Mouse (Mus musculus): ENCODE data around the gene Mrap. TPM values are rescaled to one million over a fixed set of nuclear protein-coding genes. Genes with fewer than 3 reads are reported as not detected.

Mrap gene
- polyA plus RNA-seq, 1 experiment from 2014 or later: 0.17 TPM

DNA sequence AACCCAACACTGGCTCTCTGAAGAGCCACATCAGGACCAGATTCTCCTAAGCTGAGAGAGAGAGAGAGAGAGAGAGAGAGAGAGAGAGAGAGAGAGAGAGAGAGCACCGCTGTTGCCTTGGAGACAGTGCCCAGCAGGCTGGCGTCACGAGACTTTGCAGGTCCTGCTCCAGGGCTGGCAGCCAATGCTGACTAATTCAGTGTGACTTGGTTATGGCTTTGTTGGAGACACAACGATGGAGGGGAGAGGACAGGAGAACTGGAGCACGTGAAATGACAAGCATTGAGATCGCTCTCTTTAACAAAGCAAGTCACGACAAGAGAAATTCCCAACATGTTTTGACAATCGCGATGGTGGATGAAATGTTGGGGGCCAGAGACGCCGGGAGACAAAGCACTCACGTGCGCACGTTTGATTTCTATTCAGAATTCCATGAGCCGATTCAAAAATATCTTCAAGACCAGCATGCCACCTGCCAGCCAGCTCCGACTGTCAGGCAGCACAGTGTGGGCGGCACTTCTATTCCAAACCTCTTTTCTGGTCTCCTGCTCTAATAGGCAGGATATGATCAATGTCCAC lies 28.2 kb upstream of the Mrap start:
- 0 out of 2 replicates have a peak, but pooled peaks cover 2% of the 10 kb centered on the region for H3K27me3 ChIP-seq
- peak; percentile 53; the same call in 1 of the 2 replicates for ATAC-seq (ENCODE audit: insufficient number of reproducible peaks, insufficient read depth, low FRiP score, low TSS enrichment)
- WGBS: 42% methylated on average over 17 of the region's 17 CpGs
- H3K4me2 ChIP-seq (replicated peaks): peak overlapping the region; percentile 8
- H3K9ac ChIP-seq: no peak overlapping the region
- H3K9me3 ChIP-seq: no peaks in the 10 kb centered on the region
- peaks cover 22% of the 10 kb centered on the region; the same call in 1 of the 2 replicates for H3K4me1 ChIP-seq
- 0 out of 2 replicates have a peak overlapping the region, but pooled peaks have one; percentile 26 for H3K27ac ChIP-seq
- no peaks in the 10 kb centered on the region for H3K36me3 ChIP-seq
- no peak overlapping the region for H3K4me3 ChIP-seq

- Histone ChIP-seq H3K4me2 (replicated peaks) (peak overlapping the region; percentile 8), H3K9me3 (no peaks in the 10 kb centered on the region), H3K27me3 (0 out of 2 replicates have a peak, but pooled peaks cover 2% of the 10 kb centered on the region), H3K4me3 (no peak overlapping the region), H3K36me3 (no peaks in the 10 kb centered on the region), H3K4me1 (peaks cover 22% of the 10 kb centered on the region; the same call in 1 of the 2 replicates), H3K27ac (no peak overlapping the region), H3K9ac (no peak overlapping the region)
- ATAC-seq (ENCODE audit: insufficient number of reproducible peaks, insufficient read depth, low FRiP score, low TSS enrichment): no peak
- WGBS: 48% methylated on average over 12 of the region's 12 CpGs
Observed at GRCm38 (mm10) chr16:90710313-90710712, 27.7 kb upstream of the Mrap start.

- Histone ChIP-seq H3K4me1 (peaks cover 7% of the 10 kb centered on the region), H3K4me2 (replicated peaks) (no peak overlapping the region), H3K4me3 (no peak overlapping the region), H3K9me3 (no peaks in the 10 kb centered on the region), H3K36me3 (peaks cover 41% of the 10 kb centered on the region), H3K9ac (no peak overlapping the region), H3K27me3 (no peaks in the 10 kb centered on the region), H3K27ac (no peak overlapping the region)
- WGBS: 96% methylated on average over 4 of the region's 4 CpGs
- no peak for ATAC-seq (ENCODE audit: insufficient number of reproducible peaks, insufficient read depth, low FRiP score, low TSS enrichment)
Observed at GRCm38 (mm10) chr16:90724051-90724450, 14.0 kb upstream of the Mrap start.

DNA sequence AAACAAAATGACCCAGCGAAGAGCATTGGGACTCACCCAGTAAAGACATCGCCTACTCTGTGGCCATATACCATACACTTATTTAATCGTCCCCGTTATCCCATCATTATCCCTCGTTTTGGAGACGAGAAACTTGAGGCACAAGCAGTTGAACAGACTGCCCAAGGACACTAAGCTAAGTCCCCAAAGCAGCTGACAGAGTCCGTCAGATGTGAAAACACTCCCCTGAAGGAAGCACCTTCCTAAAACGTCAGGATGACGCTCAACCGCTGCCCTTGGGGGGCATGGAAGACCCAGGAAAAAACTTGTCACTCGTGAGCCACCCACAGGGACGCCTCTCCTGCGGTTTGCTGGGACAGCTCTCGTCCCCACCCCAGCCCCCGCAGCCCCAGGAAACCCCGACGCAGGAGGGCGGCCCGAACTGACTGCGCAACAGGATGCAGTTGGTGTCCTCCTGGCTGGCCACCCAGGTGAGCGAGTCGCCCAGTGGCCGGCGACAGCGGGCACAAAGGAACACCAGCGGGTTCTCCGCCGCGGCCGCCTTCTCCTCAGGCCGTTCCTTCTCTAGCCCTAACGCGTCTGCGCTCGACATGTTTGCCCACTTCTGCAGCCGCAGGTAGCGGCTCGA lies 11.3 kb upstream of the Mrap start:
- H3K9me3 ChIP-seq: no peaks in the 10 kb centered on the region
- peak overlapping the region; percentile 84 for H3K9ac ChIP-seq
- peak; percentile 53; the same call in 1 of the 2 replicates for ATAC-seq (ENCODE audit: insufficient number of reproducible peaks, insufficient read depth, low FRiP score, low TSS enrichment)
- 4% methylated on average over 38 of the region's 38 CpGs for WGBS
- peaks cover 22% of the 10 kb centered on the region; the same call in 1 of the 2 replicates for H3K36me3 ChIP-seq
- H3K27me3 ChIP-seq: no peaks in the 10 kb centered on the region
- H3K27ac ChIP-seq: peak overlapping the region; percentile 84
- H3K4me3 ChIP-seq: peak overlapping the region; percentile 89
- H3K4me1 ChIP-seq: peaks cover 7% of the 10 kb centered on the region
- peak overlapping the region; percentile 96 for H3K4me2 ChIP-seq (replicated peaks)

DNA sequence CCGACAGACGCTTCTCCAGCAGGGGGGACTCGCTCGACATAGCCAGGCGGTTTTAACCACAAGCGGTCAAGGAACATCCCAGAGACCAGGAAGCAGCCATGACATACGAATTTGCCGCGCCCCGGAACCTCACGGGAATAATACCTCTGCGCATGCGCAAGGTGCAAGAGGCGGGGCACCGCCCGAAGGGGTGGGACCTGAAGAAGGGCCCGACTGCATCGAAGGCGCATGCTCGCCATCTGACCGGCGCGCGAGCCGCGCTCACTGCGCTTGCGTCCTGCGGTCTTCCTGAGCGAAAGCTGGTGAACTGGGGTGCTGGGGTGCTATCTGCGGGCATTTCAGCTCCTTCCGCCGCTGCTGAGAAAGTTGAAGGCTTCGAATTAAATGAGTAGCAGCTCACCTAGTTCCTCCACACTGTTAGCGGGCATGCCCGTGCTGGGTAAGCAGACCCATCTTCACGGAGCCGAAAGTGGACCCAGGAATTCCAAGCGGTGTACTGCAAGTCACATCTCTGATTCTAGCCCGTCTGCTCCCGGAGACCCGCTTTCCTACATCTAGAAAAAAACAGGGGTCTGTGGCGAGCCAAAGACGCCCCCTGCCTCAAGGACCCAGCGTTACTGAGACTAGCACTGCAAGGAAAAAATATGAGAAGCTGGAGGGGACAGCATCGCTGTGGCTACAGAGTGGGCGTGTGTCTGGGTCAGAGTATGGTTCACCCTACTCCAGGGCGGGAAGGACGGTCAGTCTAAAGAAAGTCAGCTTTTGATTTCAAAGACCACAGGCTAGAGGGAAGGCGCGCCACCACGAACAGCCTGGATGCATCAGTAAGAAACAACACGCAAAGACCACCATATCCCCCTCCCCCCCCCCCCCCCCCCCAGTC lies 10.5 kb upstream of the Mrap start, which contains the start of gene Mis18a:
TSS of gene Mis18a (minus strand) at position 172 of the 883 bp plus-strand sequence.
- ATAC-seq (ENCODE audit: insufficient number of reproducible peaks, insufficient read depth, low FRiP score, low TSS enrichment): peak; percentile 92
- Histone ChIP-seq H3K9me3 (no peaks in the 10 kb centered on the region), H3K27ac (peak within 1 kb of the TSS; percentile 84), H3K4me1 (peaks cover 7% of the 10 kb centered on the region), H3K27me3 (no peaks in the 10 kb centered on the region), H3K4me2 (replicated peaks) (peak within 1 kb of the TSS; percentile 96), H3K36me3 (peaks cover 16% of the 10 kb centered on the region; the same call in 1 of the 2 replicates), H3K9ac (peak within 1 kb of the TSS; percentile 84), H3K4me3 (peak within 1 kb of the TSS; percentile 89)
- 2% methylated on average over 53 of the region's 53 CpGs for WGBS

- no peak for ATAC-seq (ENCODE audit: insufficient number of reproducible peaks, insufficient read depth, low FRiP score, low TSS enrichment)
- Histone ChIP-seq H3K36me3 (no peaks in the 10 kb centered on the region), H3K4me2 (replicated peaks) (no peak overlapping the region), H3K27ac (no peak overlapping the region), H3K27me3 (no peaks in the 10 kb centered on the region), H3K9me3 (no peaks in the 10 kb centered on the region), H3K9ac (no peak overlapping the region), H3K4me1 (no peaks in the 10 kb centered on the region), H3K4me3 (no peak overlapping the region)
- 69% methylated on average over 4 of the region's 4 CpGs for WGBS
Observed at GRCm38 (mm10) chr16:90735611-90736010, 2.4 kb upstream of the Mrap start.

- no peak overlapping the region for H3K9ac ChIP-seq
- no peaks in the 10 kb centered on the region for H3K36me3 ChIP-seq
- H3K4me1 ChIP-seq: 0 out of 2 replicates have a peak, but pooled peaks cover 2% of the 10 kb centered on the region
- no peak overlapping the region for H3K27ac ChIP-seq
- no peak overlapping the region for H3K4me3 ChIP-seq
- 63% methylated on average over 10 of the region's 10 CpGs for WGBS
- ATAC-seq (ENCODE audit: insufficient number of reproducible peaks, insufficient read depth, low FRiP score, low TSS enrichment): no peak
- H3K9me3 ChIP-seq: no peaks in the 10 kb centered on the region
- H3K4me2 ChIP-seq (replicated peaks): no peak overlapping the region
- H3K27me3 ChIP-seq: no peaks in the 10 kb centered on the region
Observed at GRCm38 (mm10) chr16:90736672-90737270, 1.2 kb upstream of the Mrap start.

- H3K27me3 ChIP-seq: no peaks in the 10 kb centered on the region
- ATAC-seq (ENCODE audit: insufficient number of reproducible peaks, insufficient read depth, low FRiP score, low TSS enrichment): no peak
- WGBS: 86% methylated on average over 6 of the region's 6 CpGs
- no peak overlapping the region for H3K27ac ChIP-seq
- 0 out of 2 replicates have a peak, but pooled peaks cover 16% of the 10 kb centered on the region for H3K36me3 ChIP-seq
- peaks cover 5% of the 10 kb centered on the region; the same call in 1 of the 2 replicates for H3K4me1 ChIP-seq
- no peak overlapping the region for H3K4me2 ChIP-seq (replicated peaks)
- no peak overlapping the region for H3K4me3 ChIP-seq
- H3K9ac ChIP-seq: no peak overlapping the region
- no peaks in the 10 kb centered on the region for H3K9me3 ChIP-seq
Observed at GRCm38 (mm10) chr16:90747143-90747542, 9.1 kb downstream of the Mrap start.

DNA sequence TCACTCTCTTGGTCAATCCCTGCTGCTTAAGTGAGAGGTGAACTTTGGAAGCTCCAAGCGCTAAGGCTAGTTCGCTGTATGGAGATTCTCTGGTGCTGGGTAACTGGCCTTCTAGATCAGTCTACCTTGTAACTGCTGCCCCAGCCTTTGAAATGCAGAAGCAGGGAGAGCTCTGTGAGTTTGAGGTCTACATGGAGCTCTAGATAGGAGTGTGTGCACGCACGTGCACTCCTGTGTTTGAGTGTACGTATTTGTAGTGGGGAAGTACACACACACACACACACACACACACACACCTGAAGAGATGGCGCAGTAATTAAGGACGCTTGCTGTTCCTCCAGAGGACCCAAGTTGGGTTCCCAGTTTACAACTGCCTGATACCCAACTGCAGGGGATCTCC lies 10.2 kb downstream of the Mrap start:
- H3K4me3 ChIP-seq: no peak overlapping the region
- H3K36me3 ChIP-seq: peaks cover 25% of the 10 kb centered on the region
- WGBS: 96% methylated on average over 7 of the region's 7 CpGs
- no peak overlapping the region for H3K9ac ChIP-seq
- ATAC-seq (ENCODE audit: insufficient number of reproducible peaks, insufficient read depth, low FRiP score, low TSS enrichment): no peak
- H3K27me3 ChIP-seq: no peaks in the 10 kb centered on the region
- H3K4me2 ChIP-seq (replicated peaks): no peak overlapping the region
- H3K27ac ChIP-seq: no peak overlapping the region
- H3K4me1 ChIP-seq: no peaks in the 10 kb centered on the region
- no peaks in the 10 kb centered on the region for H3K9me3 ChIP-seq

- H3K27me3 ChIP-seq: no peaks in the 10 kb centered on the region
Observed at GRCm38 (mm10) chr16:90753386-90753941, 15.5 kb downstream of the Mrap start.

GRCm38 (mm10) chr16:90759335-90759734 lies 21.3 kb downstream of the Mrap start:
- no peak overlapping the region for H3K4me2 ChIP-seq (replicated peaks)
- H3K9me3 ChIP-seq: no peaks in the 10 kb centered on the region
- H3K36me3 ChIP-seq: peaks cover 77% of the 10 kb centered on the region
- H3K4me3 ChIP-seq: no peak overlapping the region
- no peak overlapping the region for H3K9ac ChIP-seq
- no peak for ATAC-seq (ENCODE audit: insufficient number of reproducible peaks, insufficient read depth, low FRiP score, low TSS enrichment)
- WGBS: 75% methylated on average over 3 of the region's 3 CpGs
- H3K27me3 ChIP-seq: no peaks in the 10 kb centered on the region
- H3K27ac ChIP-seq: no peak overlapping the region
- no peaks in the 10 kb centered on the region for H3K4me1 ChIP-seq

More at GRCm38 (mm10) chr16:90753386-90753941, 15.5 kb downstream of the Mrap start:
- Histone ChIP-seq H3K27ac (no peak overlapping the region), H3K4me1 (no peaks in the 10 kb centered on the region), H3K36me3 (peaks cover 65% of the 10 kb centered on the region), H3K4me3 (no peak overlapping the region), H3K9me3 (no peaks in the 10 kb centered on the region), H3K4me2 (replicated peaks) (no peak overlapping the region), H3K9ac (no peak overlapping the region)
- ATAC-seq (ENCODE audit: insufficient number of reproducible peaks, insufficient read depth, low FRiP score, low TSS enrichment): no peak
- WGBS: 86% methylated on average over 13 of the region's 13 CpGs
